In the genomic region with DNA sequence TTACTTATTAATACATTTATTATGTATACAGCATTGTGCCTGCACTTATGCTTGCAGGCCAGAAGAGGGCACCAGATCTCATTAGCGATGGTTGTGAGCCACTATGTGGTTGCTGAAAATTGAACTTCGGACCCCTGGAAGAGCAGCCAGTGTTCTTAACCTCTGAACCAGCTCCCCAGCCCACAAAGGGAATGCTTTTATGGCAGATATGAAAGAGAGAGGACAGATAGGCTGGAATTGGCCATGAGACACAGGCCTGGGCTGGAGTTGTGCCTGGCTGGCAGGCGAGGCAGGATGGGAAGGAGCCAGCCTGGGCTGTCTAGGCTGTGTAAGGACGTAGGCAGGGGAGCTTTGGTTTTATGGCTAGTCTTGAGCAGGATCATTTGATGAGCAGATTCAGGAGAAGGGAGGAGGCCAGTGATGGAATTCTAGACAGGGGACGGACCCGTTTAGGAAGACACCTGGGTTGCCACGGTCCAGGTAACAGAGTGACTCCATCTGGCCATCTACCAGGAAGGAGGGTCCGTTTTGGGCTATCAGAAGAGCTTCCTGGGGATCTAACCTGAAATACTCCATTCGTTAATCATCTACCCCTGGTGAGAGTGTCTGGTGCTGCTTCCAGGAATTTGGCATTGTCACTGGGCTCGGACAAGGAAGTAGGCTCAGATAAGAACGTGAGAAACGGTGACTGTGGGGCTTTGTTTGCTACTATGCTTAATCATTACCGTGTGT, we compare ENCODE assay signal across 8 mouse cellular contexts. TPM values are rescaled to one million over a fixed set of nuclear protein-coding genes. Genes with fewer than 3 reads are reported as not detected.
A peak's percentile ranks its signal among the peaks of the same experiment; 100 is the strongest.
DNase-seq lines count a peak whose midpoint lies in the region; ATAC-seq and TF ChIP-seq lines count a peak whose summit lies in the region.

No protein-coding gene starts in this region.

- TF ChIP-seq CTCF in embryonic fibroblast, embryonic 13.5 days (IDR thresholded peaks at IDR 0.05; ENCODE audit: borderline replicate concordance, insufficient read depth, low read length): peak; percentile 58; the same call in 1 of the 2 replicates

- ATAC-seq in hindbrain, embryonic 16.5 days: no peak
- peak; percentile 44 for ATAC-seq in liver, embryonic 11.5 days (replicated peaks; ENCODE audit: low FRiP score)

- H3K27me3 ChIP-seq in hindbrain, embryonic 16.5 days (replicated peaks; ENCODE audit: control insufficient read depth, insufficient read depth, low read length): no peaks in the 10 kb centered on the region
- H3K27me3 ChIP-seq in liver, embryonic 11.5 days (replicated peaks; ENCODE audit: control insufficient read depth, insufficient read depth, low read length): no peaks in the 10 kb centered on the region

- H3K9ac ChIP-seq in hindbrain, embryonic 16.5 days (ENCODE audit: low read depth, low read length): no peak overlapping the region
- peak overlapping the region; percentile 41 for H3K9ac ChIP-seq in liver, embryonic 11.5 days (ENCODE audit: low read depth, low read length)

- H3K4me1 ChIP-seq in embryonic fibroblast, embryonic 13.5 days (ENCODE audit: control insufficient read depth, insufficient read depth, low read length): no peaks in the 10 kb centered on the region
- H3K4me1 ChIP-seq in hindbrain, embryonic 16.5 days (ENCODE audit: control insufficient read depth, insufficient read depth, low read depth, low read length): peaks cover 10% of the 10 kb centered on the region
- peaks cover 41% of the 10 kb centered on the region for H3K4me1 ChIP-seq in liver, embryonic 11.5 days (replicated peaks; ENCODE audit: control insufficient read depth, insufficient read depth, low read length)

- H3K4me2 ChIP-seq in hindbrain, embryonic 16.5 days (ENCODE audit: low read length): peak overlapping the region; percentile 67; the same call in 1 of the 2 replicates
- H3K4me2 ChIP-seq in liver, embryonic 11.5 days: peak overlapping the region; percentile 88

- peak; percentile 64 for DNase-seq in embryo, embryonic 10 days (ENCODE audit: low spot score)
- no peak for DNase-seq in embryo, embryonic 9.5 days (ENCODE audit: extremely low spot score)
- DNase-seq in MN1 (ENCODE audit: low spot score): peak; percentile 10
- no peak for DNase-seq in liver, embryonic 11.5 days (ENCODE audit: low spot score)
- peak; percentile 51 to 76 for DNase-seq in spleen, postnatal 10 days (ENCODE audit: low spot score in 2 of 2)
- DNase-seq in frontal cortex, postnatal 25 days (ENCODE audit: low spot score in 2 of 2): no peak

- H3K9me3 ChIP-seq in hindbrain, embryonic 16.5 days (ENCODE audit: control insufficient read depth, low read length): no peaks in the 10 kb centered on the region
- no peaks in the 10 kb centered on the region for H3K9me3 ChIP-seq in liver, embryonic 11.5 days (ENCODE audit: control insufficient read depth, low read length)

- H3K27ac ChIP-seq in embryonic fibroblast, embryonic 13.5 days (ENCODE audit: insufficient read depth, low read length): no peak overlapping the region
- H3K27ac ChIP-seq in hindbrain, embryonic 16.5 days (ENCODE audit: low read depth, low read length): no peak overlapping the region
- H3K27ac ChIP-seq in liver, embryonic 11.5 days (ENCODE audit: low read depth, low read length): peak overlapping the region; percentile 79

- WGBS in hindbrain, embryonic 16.5 days: 46% methylated on average over 13 of the region's 13 CpGs
- WGBS in liver, embryonic 11.5 days: 32% methylated on average over 13 of the region's 13 CpGs

- TF ChIP-seq POLR2A in embryonic fibroblast, embryonic 13.5 days (IDR thresholded peaks at IDR 0.05; ENCODE audit: low read depth, low read length): no peak

- no peak overlapping the region for H3K4me3 ChIP-seq in embryonic fibroblast, embryonic 13.5 days (ENCODE audit: insufficient read depth, low read length)
- no peak overlapping the region for H3K4me3 ChIP-seq in hindbrain, embryonic 16.5 days (ENCODE audit: low read length)
- H3K4me3 ChIP-seq in liver, embryonic 11.5 days (ENCODE audit: low read depth, low read length): peak overlapping the region; percentile 96

- peaks cover 17% of the 10 kb centered on the region for H3K36me3 ChIP-seq in hindbrain, embryonic 16.5 days (ENCODE audit: control insufficient read depth, insufficient read depth, low read length)
- H3K36me3 ChIP-seq in liver, embryonic 11.5 days (ENCODE audit: control insufficient read depth, insufficient read depth, low read length): peaks cover 18% of the 10 kb centered on the region

RNA-seq across cellular contexts. Expression of a gene that starts 1.0 kb away (rescaled TPM):
- 5.4 and 5.8 TPM in 2 replicates for polyA plus RNA-seq in embryonic fibroblast, embryonic 13.5 days (2011; ENCODE audit: insufficient read length, low read depth, missing spikeins)
- 2.4 TPM in 2 replicates for polyA plus RNA-seq in hindbrain, embryonic 16.5 days (2015; fragmentation: Nextera tagmentation; extraction: Ambion mirVana)
- 2.6 and 2.8 TPM in 2 replicates for polyA plus RNA-seq in liver, embryonic 11.5 days (2014; fragmentation: Nextera tagmentation; extraction: Ambion mirVana)

RNA-seq across cellular contexts. Expression of a gene that starts 13.2 kb away (rescaled TPM):
- polyA plus RNA-seq in embryonic fibroblast, embryonic 13.5 days (2011; ENCODE audit: insufficient read length, low read depth, missing spikeins): not detected in 2 replicates
- polyA plus RNA-seq in hindbrain, embryonic 16.5 days (2015; fragmentation: Nextera tagmentation; extraction: Ambion mirVana): 1.9 and 2.0 TPM in 2 replicates
- polyA plus RNA-seq in liver, embryonic 11.5 days (2014; fragmentation: Nextera tagmentation; extraction: Ambion mirVana): 5.0 TPM in 2 replicates

RNA-seq across cellular contexts. Expression of a gene that starts 14.0 kb away (rescaled TPM):
- not detected in 2 replicates for polyA plus RNA-seq in embryonic fibroblast, embryonic 13.5 days (2011; ENCODE audit: insufficient read length, low read depth, missing spikeins)
- polyA plus RNA-seq in hindbrain, embryonic 16.5 days (2015; fragmentation: Nextera tagmentation; extraction: Ambion mirVana): 0.74 and 2.5 TPM in 2 replicates
- polyA plus RNA-seq in liver, embryonic 11.5 days (2014; fragmentation: Nextera tagmentation; extraction: Ambion mirVana): 11.2 and 16.0 TPM in 2 replicates

RNA-seq across cellular contexts. Expression of a gene that starts 21.2 kb away (rescaled TPM):
- 0.17 and 0.30 TPM in 2 replicates for polyA plus RNA-seq in embryonic fibroblast, embryonic 13.5 days (2011; ENCODE audit: insufficient read length, low read depth, missing spikeins)
- 0.04 TPM in 1 of 2 replicates, not detected in the other for polyA plus RNA-seq in hindbrain, embryonic 16.5 days (2015; fragmentation: Nextera tagmentation; extraction: Ambion mirVana)
- 0.17 and 0.22 TPM in 2 replicates for polyA plus RNA-seq in liver, embryonic 11.5 days (2014; fragmentation: Nextera tagmentation; extraction: Ambion mirVana)

RNA-seq across cellular contexts. Expression of a gene that starts 21.3 kb away (rescaled TPM):
- polyA plus RNA-seq in embryonic fibroblast, embryonic 13.5 days (2011; ENCODE audit: insufficient read length, low read depth, missing spikeins): not detected in 2 replicates
- not detected in 2 replicates for polyA plus RNA-seq in hindbrain, embryonic 16.5 days (2015; fragmentation: Nextera tagmentation; extraction: Ambion mirVana)
- polyA plus RNA-seq in liver, embryonic 11.5 days (2014; fragmentation: Nextera tagmentation; extraction: Ambion mirVana): 0.19 and 0.22 TPM in 2 replicates

Comparison
In these comparisons a context has a peak if more than half of its experiments do, and no peak if none do; other contexts are left out.
1. DNase-seq: peak in embryo, embryonic 10 days (single experiment), MN1 (single experiment) and spleen, postnatal 10 days (2 of 2); none in embryo, embryonic 9.5 days (single experiment), liver, embryonic 11.5 days (single experiment) and frontal cortex, postnatal 25 days (0 of 2).